ENCODE assay signal across 8 mouse cellular contexts in genomic region chr5:108651823-108652222, GRCm38 (mm10). TPM values are rescaled to one million over a fixed set of nuclear protein-coding genes. Genes with fewer than 3 reads are reported as not detected.
A peak's percentile ranks its signal among the peaks of the same experiment; 100 is the strongest.
DNase-seq lines count a peak whose midpoint lies in the region; ATAC-seq and TF ChIP-seq lines count a peak whose summit lies in the region.

No protein-coding gene starts in this region.

- no peak overlapping the region for H3K4me3 ChIP-seq in forebrain, embryonic 14.5 days (ENCODE audit: low read depth, low read length)
- H3K4me3 ChIP-seq in lung, embryonic 14.5 days (ENCODE audit: low read depth, low read length): no peak overlapping the region

- H3K9me3 ChIP-seq in forebrain, embryonic 14.5 days (replicated peaks; ENCODE audit: control insufficient read depth, low read length): no peaks in the 10 kb centered on the region
- H3K9me3 ChIP-seq in lung, embryonic 14.5 days (ENCODE audit: low read depth, low read length): no peaks in the 10 kb centered on the region

- TF ChIP-seq CTCF in lung, embryonic 14.5 days (IDR thresholded peaks at IDR 0.05; ENCODE audit: low read depth): peak; percentile 76

- H3K4me1 ChIP-seq in forebrain, embryonic 14.5 days (ENCODE audit: control insufficient read depth, insufficient read depth, low read length): no peaks in the 10 kb centered on the region
- H3K4me1 ChIP-seq in lung, embryonic 14.5 days (ENCODE audit: insufficient read depth): no peaks in the 10 kb centered on the region

- H3K9ac ChIP-seq in forebrain, embryonic 14.5 days (ENCODE audit: low read length): no peak overlapping the region
- no peak overlapping the region for H3K9ac ChIP-seq in lung, embryonic 14.5 days

- DNase-seq in urinary bladder, postnatal 14 days (ENCODE audit: low spot score): peak; percentile 70
- no peak for DNase-seq in urinary bladder, adult 18-20 months (ENCODE audit: low spot score in 2 of 2)
- DNase-seq in brain, adult 2 months (ENCODE audit: low read depth, low spot score): peak; percentile 93
- peak; percentile 77 for DNase-seq in forebrain, embryonic 14.5 days (ENCODE audit: low spot score)
- DNase-seq in kidney, adult 8-10 months: peak; percentile 77 to 81
- peak; percentile 81 for DNase-seq in lung, embryonic 14.5 days
- DNase-seq in retina, postnatal 7 days (ENCODE audit: low read depth, low spot score): peak; percentile 58
- no peak for DNase-seq in layer of hippocampus, postnatal 10 days (ENCODE audit: low spot score in 2 of 2)

- H3K4me2 ChIP-seq in forebrain, embryonic 14.5 days (ENCODE audit: low read length): no peak overlapping the region
- H3K4me2 ChIP-seq in lung, embryonic 14.5 days: no peak overlapping the region

- peak; percentile 64 for ATAC-seq in forebrain, embryonic 14.5 days
- peak; percentile 47; the same call in 1 of the 2 replicates for ATAC-seq in lung, embryonic 14.5 days (ENCODE audit: insufficient read depth)

- H3K36me3 ChIP-seq in forebrain, embryonic 14.5 days (ENCODE audit: control insufficient read depth, insufficient read depth, low read length): peaks cover 75% of the 10 kb centered on the region
- H3K36me3 ChIP-seq in lung, embryonic 14.5 days (ENCODE audit: insufficient read depth): peaks cover 87% of the 10 kb centered on the region

- WGBS in forebrain, embryonic 14.5 days: 67% methylated on average over 1 of the region's 1 CpGs
- 39% methylated on average over 1 of the region's 1 CpGs for WGBS in lung, embryonic 14.5 days

- H3K27me3 ChIP-seq in forebrain, embryonic 14.5 days (replicated peaks; ENCODE audit: control insufficient read depth, insufficient read depth, low read length): no peaks in the 10 kb centered on the region
- H3K27me3 ChIP-seq in lung, embryonic 14.5 days (ENCODE audit: insufficient read depth, low read length): no peaks in the 10 kb centered on the region

- no peak overlapping the region for H3K27ac ChIP-seq in forebrain, embryonic 14.5 days (ENCODE audit: low read depth, low read length)
- H3K27ac ChIP-seq in lung, embryonic 14.5 days (ENCODE audit: low read depth): no peak overlapping the region

RNA-seq across cellular contexts. Expression of gene Idua, which starts 8.3 kb away (rescaled TPM):
- 5.7 and 7.0 TPM in 2 replicates for polyA plus RNA-seq in forebrain, embryonic 14.5 days (2014; fragmentation: Nextera tagmentation; extraction: Ambion mirVana)
- 11.8 and 12.3 TPM in 2 replicates for polyA plus RNA-seq in lung, embryonic 14.5 days (2014; fragmentation: Nextera tagmentation; extraction: Ambion mirVana)
- 1 to 10 TPM; 8.6 to 9.4 TPM for total RNA-seq in layer of hippocampus, postnatal 10 days (2021)

RNA-seq across cellular contexts. Expression of gene Dgkq, which starts 17.6 kb away (rescaled TPM):
- 9.1 and 15.6 TPM in 2 replicates for polyA plus RNA-seq in forebrain, embryonic 14.5 days (2014; fragmentation: Nextera tagmentation; extraction: Ambion mirVana)
- 8.7 and 12.1 TPM in 2 replicates for polyA plus RNA-seq in lung, embryonic 14.5 days (2014; fragmentation: Nextera tagmentation; extraction: Ambion mirVana)
- total RNA-seq in layer of hippocampus, postnatal 10 days (2021): 10 to 100 TPM; 56.4 to 61.2 TPM

RNA-seq across cellular contexts. Expression of gene Tmem175, which starts 22.3 kb away (rescaled TPM):
- polyA plus RNA-seq in forebrain, embryonic 14.5 days (2014; fragmentation: Nextera tagmentation; extraction: Ambion mirVana): 29.4 and 32.3 TPM in 2 replicates
- polyA plus RNA-seq in lung, embryonic 14.5 days (2014; fragmentation: Nextera tagmentation; extraction: Ambion mirVana): 26.4 and 29.0 TPM in 2 replicates
- 10 to 100 TPM; 35.8 to 36.6 TPM for total RNA-seq in layer of hippocampus, postnatal 10 days (2021)

RNA-seq across cellular contexts. Expression of gene Gak, which starts 22.3 kb away (rescaled TPM):
- 45.5 and 50.6 TPM in 2 replicates for polyA plus RNA-seq in forebrain, embryonic 14.5 days (2014; fragmentation: Nextera tagmentation; extraction: Ambion mirVana)
- polyA plus RNA-seq in lung, embryonic 14.5 days (2014; fragmentation: Nextera tagmentation; extraction: Ambion mirVana): 48.7 and 52.1 TPM in 2 replicates
- total RNA-seq in layer of hippocampus, postnatal 10 days (2021): 10 to 100 TPM; 87.7 to 89.7 TPM

RNA-seq across cellular contexts. Expression of gene Slc26a1, which starts 23.5 kb away (rescaled TPM):
- 2.1 and 2.2 TPM in 2 replicates for polyA plus RNA-seq in forebrain, embryonic 14.5 days (2014; fragmentation: Nextera tagmentation; extraction: Ambion mirVana)
- polyA plus RNA-seq in lung, embryonic 14.5 days (2014; fragmentation: Nextera tagmentation; extraction: Ambion mirVana): 0.60 and 0.70 TPM in 2 replicates
- total RNA-seq in layer of hippocampus, postnatal 10 days (2021): 1 to 10 TPM; 2.6 to 3.2 TPM

Comparison
In these comparisons a context has a peak if more than half of its experiments do, and no peak if none do; other contexts are left out.
1. DNase-seq: peak in urinary bladder, postnatal 14 days (single experiment), brain, adult 2 months (single experiment), forebrain, embryonic 14.5 days (single experiment), kidney, adult 8-10 months (2 of 2), lung, embryonic 14.5 days (single experiment) and retina, postnatal 7 days (single experiment); none in urinary bladder, adult 18-20 months (0 of 2) and layer of hippocampus, postnatal 10 days (0 of 2).